In genomic region chr8:110718969-110719670, GRCm38 (mm10) we compare ENCODE assay signal across 8 mouse cellular contexts. TPM values are rescaled to one million over a fixed set of nuclear protein-coding genes. Genes with fewer than 3 reads are reported as not detected.
DNase-seq lines count a peak whose midpoint lies in the region; ATAC-seq and TF ChIP-seq lines count a peak whose summit lies in the region.

No protein-coding gene starts in this region.

- peaks cover 83% of the 10 kb centered on the region for H3K4me1 ChIP-seq in midbrain, embryonic 10.5 days
- H3K4me1 ChIP-seq in midbrain, embryonic 11.5 days (ENCODE audit: control insufficient read depth, insufficient read depth, low read length) = peaks cover 36% of the 10 kb centered on the region
- peaks cover 20% of the 10 kb centered on the region for H3K4me1 ChIP-seq in embryonic facial prominence, embryonic 11.5 days (ENCODE audit: control insufficient read depth, insufficient read depth, low read length)
- H3K4me1 ChIP-seq in intestine, postnatal 0 days (replicated peaks; ENCODE audit: control insufficient read depth, insufficient read depth, low read length) = peaks cover 15% of the 10 kb centered on the region; the same call in 1 of the 2 replicates
- H3K4me1 ChIP-seq in lung, embryonic 16.5 days (replicated peaks; ENCODE audit: control insufficient read depth, insufficient read depth, low read length) = peaks cover 73% of the 10 kb centered on the region
- H3K4me1 ChIP-seq in stomach, embryonic 14.5 days (ENCODE audit: control insufficient read depth, insufficient read depth, low read length) = peaks cover 74% of the 10 kb centered on the region
- H3K4me1 ChIP-seq in thymus, adult 2 months (replicated peaks; ENCODE audit: control insufficient read depth, insufficient read depth, low read length) = peaks cover 24% of the 10 kb centered on the region

- WGBS in midbrain, embryonic 10.5 days = 52% methylated on average over 12 of the region's 12 CpGs
- WGBS in midbrain, embryonic 11.5 days = 54% methylated on average over 12 of the region's 12 CpGs
- 32% methylated on average over 12 of the region's 12 CpGs for WGBS in embryonic facial prominence, embryonic 11.5 days
- 50% methylated on average over 12 of the region's 12 CpGs for WGBS in intestine, postnatal 0 days
- 30% methylated on average over 12 of the region's 12 CpGs for WGBS in lung, embryonic 16.5 days
- 39% methylated on average over 12 of the region's 12 CpGs for WGBS in stomach, embryonic 14.5 days
- WGBS in thymus, adult 2 months = 49% methylated on average over 12 of the region's 12 CpGs

- H3K27me3 ChIP-seq in midbrain, embryonic 10.5 days (ENCODE audit: low read depth, poor library complexity, severe bottlenecking) = peaks cover 15% of the 10 kb centered on the region
- H3K27me3 ChIP-seq in midbrain, embryonic 11.5 days (ENCODE audit: control insufficient read depth, insufficient read depth, low read length) = no peaks in the 10 kb centered on the region
- H3K27me3 ChIP-seq in embryonic facial prominence, embryonic 11.5 days (ENCODE audit: control insufficient read depth, insufficient read depth, low read length) = no peaks in the 10 kb centered on the region
- no peaks in the 10 kb centered on the region for H3K27me3 ChIP-seq in intestine, postnatal 0 days (replicated peaks; ENCODE audit: control insufficient read depth, insufficient read depth, low read length)
- H3K27me3 ChIP-seq in lung, embryonic 16.5 days (ENCODE audit: control insufficient read depth, insufficient read depth, low read depth, low read length) = no peaks in the 10 kb centered on the region
- no peaks in the 10 kb centered on the region for H3K27me3 ChIP-seq in stomach, embryonic 14.5 days (ENCODE audit: control insufficient read depth, insufficient read depth, low read length)
- H3K27me3 ChIP-seq in thymus, adult 2 months (ENCODE audit: control insufficient read depth, insufficient read depth, low read length) = no peaks in the 10 kb centered on the region; the same call in 1 of the 2 replicates

- no peak for TF ChIP-seq POLR2A in thymus, adult 2 months (IDR thresholded peaks at IDR 0.05; ENCODE audit: control insufficient read depth, extremely low read depth, insufficient read depth, low read length, poor library complexity)

- no peak for DNase-seq in midbrain, embryonic 10.5 days (ENCODE audit: low spot score)
- no peak for DNase-seq in midbrain, embryonic 11.5 days (ENCODE audit: low spot score, missing footprints)
- peak; percentile 29 for DNase-seq in embryonic facial prominence, embryonic 11.5 days (ENCODE audit: low spot score)
- peak; percentile 71 to 86 for DNase-seq in heart, adult 18-20 months
- DNase-seq in thymus, adult 2 months = no peak

- TF ChIP-seq CTCF in intestine, postnatal 0 days (IDR thresholded peaks at IDR 0.05; ENCODE audit: low read depth) = no peak
- TF ChIP-seq CTCF in thymus, adult 2 months (IDR thresholded peaks at IDR 0.05; ENCODE audit: borderline replicate concordance, control insufficient read depth, extremely low read depth, insufficient read depth, low read length, poor library complexity) = no peak

- H3K4me3 ChIP-seq in midbrain, embryonic 10.5 days = no peak overlapping the region
- no peak overlapping the region for H3K4me3 ChIP-seq in midbrain, embryonic 11.5 days (ENCODE audit: low read depth, low read length)
- H3K4me3 ChIP-seq in embryonic facial prominence, embryonic 11.5 days (ENCODE audit: low read depth, low read length) = no peak overlapping the region
- no peak overlapping the region for H3K4me3 ChIP-seq in intestine, postnatal 0 days (ENCODE audit: low read depth, low read length)
- H3K4me3 ChIP-seq in lung, embryonic 16.5 days (ENCODE audit: low read length) = no peak overlapping the region
- no peak overlapping the region for H3K4me3 ChIP-seq in stomach, embryonic 14.5 days (ENCODE audit: low read depth, low read length)
- no peak overlapping the region for H3K4me3 ChIP-seq in thymus, adult 2 months (ENCODE audit: control insufficient read depth, insufficient read depth, low read length)

- ATAC-seq in midbrain, embryonic 11.5 days (ENCODE audit: low FRiP score) = no peak
- ATAC-seq in embryonic facial prominence, embryonic 11.5 days (replicated peaks; ENCODE audit: insufficient number of reproducible peaks, low FRiP score, low TSS enrichment, low read depth) = no peak
- no peak for ATAC-seq in intestine, postnatal 0 days
- ATAC-seq in lung, embryonic 16.5 days (ENCODE audit: low read depth) = peak; percentile 74
- ATAC-seq in stomach, embryonic 14.5 days (ENCODE audit: insufficient number of reproducible peaks, insufficient read depth, low FRiP score, low read depth) = no peak

- H3K9me3 ChIP-seq in midbrain, embryonic 10.5 days (replicated peaks) = no peaks in the 10 kb centered on the region
- H3K9me3 ChIP-seq in midbrain, embryonic 11.5 days (ENCODE audit: control insufficient read depth, low read length) = no peaks in the 10 kb centered on the region
- H3K9me3 ChIP-seq in embryonic facial prominence, embryonic 11.5 days (replicated peaks; ENCODE audit: control insufficient read depth, low read length) = no peaks in the 10 kb centered on the region
- H3K9me3 ChIP-seq in intestine, postnatal 0 days (ENCODE audit: control insufficient read depth) = no peaks in the 10 kb centered on the region
- H3K9me3 ChIP-seq in lung, embryonic 16.5 days (ENCODE audit: control insufficient read depth, low read length) = no peaks in the 10 kb centered on the region
- H3K9me3 ChIP-seq in stomach, embryonic 14.5 days (ENCODE audit: control insufficient read depth, low read depth, low read length) = no peaks in the 10 kb centered on the region

- H3K4me2 ChIP-seq in midbrain, embryonic 11.5 days = no peak overlapping the region
- H3K4me2 ChIP-seq in embryonic facial prominence, embryonic 11.5 days (ENCODE audit: low read depth, low read length) = no peak overlapping the region
- H3K4me2 ChIP-seq in intestine, postnatal 0 days (replicated peaks; ENCODE audit: low read depth) = no peak overlapping the region
- H3K4me2 ChIP-seq in lung, embryonic 16.5 days (ENCODE audit: low read depth, low read length) = peak overlapping the region; percentile 29; the same call in 1 of the 2 replicates
- peak overlapping the region; percentile 7; the same call in 1 of the 2 replicates for H3K4me2 ChIP-seq in stomach, embryonic 14.5 days (replicated peaks; ENCODE audit: low read depth, low read length)

- H3K27ac ChIP-seq in midbrain, embryonic 10.5 days (replicated peaks) = peak overlapping the region; percentile 57
- H3K27ac ChIP-seq in midbrain, embryonic 11.5 days (ENCODE audit: low read depth, low read length) = no peak overlapping the region
- peak overlapping the region; percentile 20; the same call in 1 of the 2 replicates for H3K27ac ChIP-seq in embryonic facial prominence, embryonic 11.5 days (replicated peaks; ENCODE audit: low read depth, low read length)
- H3K27ac ChIP-seq in intestine, postnatal 0 days (ENCODE audit: low read depth, low read length) = peak overlapping the region; percentile 50; the same call in 1 of the 2 replicates
- peak overlapping the region; percentile 98 for H3K27ac ChIP-seq in lung, embryonic 16.5 days (ENCODE audit: low read length)
- peak overlapping the region; percentile 74; the same call in 1 of the 2 replicates for H3K27ac ChIP-seq in stomach, embryonic 14.5 days (ENCODE audit: low read length)
- no peak overlapping the region for H3K27ac ChIP-seq in thymus, adult 2 months (ENCODE audit: control insufficient read depth, insufficient read depth, low read length)

- H3K9ac ChIP-seq in midbrain, embryonic 11.5 days (ENCODE audit: low read length) = no peak overlapping the region
- H3K9ac ChIP-seq in embryonic facial prominence, embryonic 11.5 days (replicated peaks; ENCODE audit: low read length) = no peak overlapping the region; the same call in 1 of the 2 replicates
- no peak overlapping the region; the same call in 1 of the 2 replicates for H3K9ac ChIP-seq in intestine, postnatal 0 days (ENCODE audit: low read depth, low read length)
- H3K9ac ChIP-seq in lung, embryonic 16.5 days (ENCODE audit: low read length) = peak overlapping the region; percentile 49; the same call in 1 of the 2 replicates
- no peak overlapping the region for H3K9ac ChIP-seq in stomach, embryonic 14.5 days (replicated peaks; ENCODE audit: low read depth, low read length)

- H3K36me3 ChIP-seq in midbrain, embryonic 10.5 days = peaks cover 26% of the 10 kb centered on the region
- H3K36me3 ChIP-seq in midbrain, embryonic 11.5 days (ENCODE audit: control insufficient read depth, insufficient read depth, low read length) = no peaks in the 10 kb centered on the region
- H3K36me3 ChIP-seq in embryonic facial prominence, embryonic 11.5 days (replicated peaks; ENCODE audit: control insufficient read depth, insufficient read depth, low read depth, low read length) = no peaks in the 10 kb centered on the region
- peaks cover 4% of the 10 kb centered on the region; the same call in 1 of the 2 replicates for H3K36me3 ChIP-seq in intestine, postnatal 0 days (ENCODE audit: control insufficient read depth, insufficient read depth)
- no peaks in the 10 kb centered on the region for H3K36me3 ChIP-seq in lung, embryonic 16.5 days (ENCODE audit: control insufficient read depth, insufficient read depth, low read length)
- peaks cover 2% of the 10 kb centered on the region; the same call in 1 of the 2 replicates for H3K36me3 ChIP-seq in stomach, embryonic 14.5 days (ENCODE audit: control insufficient read depth, insufficient read depth, low read length)
- no peaks in the 10 kb centered on the region for H3K36me3 ChIP-seq in thymus, adult 2 months (ENCODE audit: control insufficient read depth, insufficient read depth, low read length)

RNA-seq across cellular contexts. Expression of gene Mtss1l, which starts 2.2 kb away (rescaled TPM):
- polyA plus RNA-seq in midbrain, embryonic 10.5 days (2016; fragmentation: Nextera tagmentation; extraction: Ambion mirVana) = 4.9 and 5.0 TPM in 2 replicates
- 7.4 and 9.6 TPM in 2 replicates for polyA plus RNA-seq in midbrain, embryonic 11.5 days (2014; fragmentation: Nextera tagmentation; extraction: Ambion mirVana)
- 7.9 and 12.7 TPM in 2 replicates for polyA plus RNA-seq in embryonic facial prominence, embryonic 11.5 days (2014; fragmentation: Nextera tagmentation; extraction: Ambion mirVana)
- 10 to 100 TPM; 32.0 to 37.8 TPM for total RNA-seq in heart, adult 18-20 months (2021)
- 4.2 and 4.4 TPM in 2 replicates for polyA plus RNA-seq in intestine, postnatal 0 days (2015; fragmentation: Nextera tagmentation; extraction: Ambion mirVana)
- 13.2 and 15.5 TPM in 2 replicates for polyA plus RNA-seq in lung, embryonic 16.5 days (2015; fragmentation: Nextera tagmentation; extraction: Ambion mirVana)
- 13.2 and 14.2 TPM in 2 replicates for polyA plus RNA-seq in stomach, embryonic 14.5 days (2014; fragmentation: Nextera tagmentation; extraction: Ambion mirVana)
- polyA plus RNA-seq in thymus, adult 2 months (2012; rRNA removed) = 38.7 and 43.6 TPM in 2 replicates

Comparison
In these comparisons a context has a peak if more than half of its experiments do, and no peak if none do; other contexts are left out.
1. H3K27ac ChIP-seq: peak in midbrain, embryonic 10.5 days (single experiment), embryonic facial prominence, embryonic 11.5 days (single experiment), intestine, postnatal 0 days (single experiment), lung, embryonic 16.5 days (single experiment) and stomach, embryonic 14.5 days (single experiment); none in midbrain, embryonic 11.5 days (single experiment) and thymus, adult 2 months (single experiment).
2. DNase-seq: peak in embryonic facial prominence, embryonic 11.5 days (single experiment) and heart, adult 18-20 months (2 of 2); none in midbrain, embryonic 10.5 days (single experiment), midbrain, embryonic 11.5 days (single experiment) and thymus, adult 2 months (single experiment).
3. H3K4me2 ChIP-seq: peak in lung, embryonic 16.5 days (single experiment) and stomach, embryonic 14.5 days (single experiment); none in midbrain, embryonic 11.5 days (single experiment), embryonic facial prominence, embryonic 11.5 days (single experiment) and intestine, postnatal 0 days (single experiment).